In the genomic region with DNA sequence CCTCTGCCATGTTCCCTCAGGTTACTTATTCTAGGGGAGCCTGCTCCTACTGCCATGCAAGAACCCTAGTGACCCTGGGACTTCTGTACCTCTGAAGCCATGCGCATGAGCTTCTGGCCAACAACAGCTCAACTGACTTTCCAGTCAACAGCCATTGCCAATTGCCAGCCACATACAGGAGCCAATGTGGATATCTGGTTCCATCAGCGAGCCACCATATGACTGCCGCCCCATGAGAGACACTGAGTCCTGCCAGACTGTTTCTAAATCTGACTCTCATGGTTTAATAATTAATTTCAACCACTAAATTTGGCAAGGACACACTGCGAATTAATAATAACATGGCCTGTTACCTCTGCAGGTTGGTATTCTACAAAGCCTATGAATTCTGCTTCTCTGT, we compare ENCODE assay signal across 1 mouse cellular context.
TF ChIP-seq lines count a peak whose summit lies in the region.

No protein-coding gene starts in this region.

TF ChIP-seq in MEL, 35 proteins besides CTCF, POLR2A, EP300 and RAD21 (continued from another document):
- TF ChIP-seq MYB (IDR thresholded peaks at IDR 0.05; ENCODE audit: low read depth, low read length) (no peak), ZC3H11A (IDR thresholded peaks at IDR 0.05; ENCODE audit: low read depth, low read length) (no peak)
